Mouse (Mus musculus) monocyte, adult 5-6 weeks (primary cell): ENCODE results near the gene Ints6l. TPM values are rescaled to one million over a fixed set of nuclear protein-coding genes. Genes with fewer than 3 reads are reported as not detected.

ENCODE experiments used
- ATAC-seq: fragments of 153-309, 156-312 bp; replicated peaks from 2 replicates; pipeline ENCODE4 v1.8.0; 2017; ENCODE audit warnings: mild to moderate bottlenecking; ENCODE audit not compliant: low TSS enrichment, insufficient number of reproducible peaks, severe bottlenecking, poor library complexity, low FRiP score
- total RNA-seq: library from RNA; stranded (forward); fragments of 200-1000, 200-491, 200-594 nt; gene quantifications from 3 replicates; pipeline ENCODE4 v1.2.3, GENCODE M21; 2017

Ints6l gene
- 62.3 to 99.4 TPM (median 94.4 TPM) in 3 replicates for total RNA-seq

GRCm38 (mm10) chrX:56454671-56455371, at the start of gene Ints6l:
Ints6l (plus strand) TSS chrX:56454857.
- ATAC-seq = peak; percentile 90

GRCm38 (mm10) chrX:56405482-56405881, 49.2 kb upstream of the Ints6l start:
- ATAC-seq = no peak

- ATAC-seq = no peak
Observed at GRCm38 (mm10) chrX:56406128-56406527, 48.5 kb upstream of the Ints6l start.

GRCm38 (mm10) chrX:56416277-56416676, 38.4 kb upstream of the Ints6l start:
- ATAC-seq = no peak

GRCm38 (mm10) chrX:56417541-56417940, 37.1 kb upstream of the Ints6l start:
- no peak for ATAC-seq

GRCm38 (mm10) chrX:56430601-56431000, 24.1 kb upstream of the Ints6l start:
- no peak for ATAC-seq

- no peak for ATAC-seq
Observed at GRCm38 (mm10) chrX:56435758-56436283, 18.8 kb upstream of the Ints6l start.

GRCm38 (mm10) chrX:56446487-56447428, 7.9 kb upstream of the Ints6l start:
- no peak for ATAC-seq

GRCm38 (mm10) chrX:56447524-56448015, 7.1 kb upstream of the Ints6l start, which contains the start of gene Gm2174:
Gm2174 (plus strand) TSS chrX:56447965.
- ATAC-seq = no peak

GRCm38 (mm10) chrX:56455372-56456246, 952 bp downstream of the Ints6l start:
- peak; percentile 95 for ATAC-seq

GRCm38 (mm10) chrX:56456379-56456778, 1.7 kb downstream of the Ints6l start:
- no peak for ATAC-seq

GRCm38 (mm10) chrX:56462020-56462933, 7.6 kb downstream of the Ints6l start:
- no peak for ATAC-seq

GRCm38 (mm10) chrX:56464906-56465305, 10.2 kb downstream of the Ints6l start:
- ATAC-seq = no peak

- ATAC-seq = no peak
Observed at GRCm38 (mm10) chrX:56467688-56468087, 13.0 kb downstream of the Ints6l start.

GRCm38 (mm10) chrX:56468422-56468821, 13.8 kb downstream of the Ints6l start:
- ATAC-seq = no peak

- ATAC-seq = no peak
Observed at GRCm38 (mm10) chrX:56474035-56474434, 19.4 kb downstream of the Ints6l start.

- ATAC-seq = no peak
Observed at GRCm38 (mm10) chrX:56477553-56477952, 22.9 kb downstream of the Ints6l start.
